ENCODE assay signal across 8 mouse cellular contexts in genomic region chrX:48033766-48034143, GRCm38 (mm10). TPM values are rescaled to one million over a fixed set of nuclear protein-coding genes. Genes with fewer than 3 reads are reported as not detected.
DNase-seq lines count a peak whose midpoint lies in the region; ATAC-seq and TF ChIP-seq lines count a peak whose summit lies in the region.

No protein-coding gene starts in this region.

- peak overlapping the region; percentile 63 for H3K9ac ChIP-seq in midbrain, embryonic 11.5 days (ENCODE audit: low read length)

- H3K36me3 ChIP-seq in hindbrain, embryonic 10.5 days, result no peaks in the 10 kb centered on the region
- H3K36me3 ChIP-seq in midbrain, embryonic 11.5 days (ENCODE audit: control insufficient read depth, insufficient read depth, low read length), result no peaks in the 10 kb centered on the region

- H3K4me3 ChIP-seq in gastrocnemius, adult 2 months, result peak overlapping the region; percentile 73
- H3K4me3 ChIP-seq in hindbrain, embryonic 10.5 days, result peak overlapping the region; percentile 58
- H3K4me3 ChIP-seq in midbrain, embryonic 11.5 days (ENCODE audit: low read depth, low read length), result peak overlapping the region; percentile 41

- peaks cover 6% of the 10 kb centered on the region; the same call in 1 of the 2 replicates for H3K4me1 ChIP-seq in hindbrain, embryonic 10.5 days (replicated peaks)
- H3K4me1 ChIP-seq in midbrain, embryonic 11.5 days (ENCODE audit: control insufficient read depth, insufficient read depth, low read length), result no peaks in the 10 kb centered on the region

- no peak for DNase-seq in gastrocnemius, adult 2 months
- no peak for DNase-seq in gastrocnemius, postnatal 14 days
- peak; percentile 38 for DNase-seq in NIH3T3 (ENCODE audit: low read depth)
- no peak for DNase-seq in hindbrain, embryonic 10.5 days (ENCODE audit: low spot score)
- peak; percentile 86 for DNase-seq in midbrain, embryonic 11.5 days (ENCODE audit: low spot score, missing footprints)
- DNase-seq in right cerebral cortex, postnatal 14 days, result no peak
- no peak for DNase-seq in right cerebral cortex, postnatal 25 days

- no peak overlapping the region for H3K27ac ChIP-seq in gastrocnemius, adult 2 months
- H3K27ac ChIP-seq in hindbrain, embryonic 10.5 days, result no peak overlapping the region; the same call in 1 of the 2 replicates
- H3K27ac ChIP-seq in midbrain, embryonic 11.5 days (ENCODE audit: low read depth, low read length), result no peak overlapping the region

- H3K27me3 ChIP-seq in hindbrain, embryonic 10.5 days (ENCODE audit: insufficient read depth, poor library complexity, severe bottlenecking), result peaks cover 75% of the 10 kb centered on the region
- peaks cover 14% of the 10 kb centered on the region for H3K27me3 ChIP-seq in midbrain, embryonic 11.5 days (ENCODE audit: control insufficient read depth, insufficient read depth, low read length)

- intact Hi-C loops in gastrocnemius, adult 2 months (cut with DNase I), result no loop called here
- intact Hi-C loops in gastrocnemius, postnatal 14 days (cut with DNase I; ENCODE audit: low total_unique reads), result no loop called here

- peak overlapping the region; percentile 61 for H3K4me2 ChIP-seq in midbrain, embryonic 11.5 days

- WGBS in hindbrain, embryonic 10.5 days, result 26% methylated on average over 11 of the region's 11 CpGs
- 23% methylated on average over 11 of the region's 11 CpGs for WGBS in midbrain, embryonic 11.5 days

- ATAC-seq in midbrain, embryonic 11.5 days (ENCODE audit: low FRiP score), result peak; percentile 29; the same call in 1 of the 2 replicates
- ATAC-seq in megakaryocyte progenitor cell, adult 5-6 weeks (replicated peaks; ENCODE audit: poor library complexity), result no peak

- no peaks in the 10 kb centered on the region for H3K9me3 ChIP-seq in hindbrain, embryonic 10.5 days
- no peaks in the 10 kb centered on the region for H3K9me3 ChIP-seq in midbrain, embryonic 11.5 days (ENCODE audit: control insufficient read depth, low read length)

- TF ChIP-seq CTCF in gastrocnemius, adult 2 months (IDR thresholded peaks at IDR 0.05), result no peak

RNA-seq across cellular contexts. Expression of gene Apln, which starts 0.9 kb away (rescaled TPM):
- total RNA-seq in gastrocnemius, adult 2 months (2021), result 1 to 10 TPM in 1 of 2 experiments, under 1 TPM in 1; 0.61 to 1.3 TPM
- 10 to 100 TPM in 1 of 2 experiments, 1 to 10 TPM in 1; 9.1 to 16.8 TPM for total RNA-seq in gastrocnemius, postnatal 14 days (2021)
- 3.7 and 3.8 TPM in 2 replicates for polyA plus RNA-seq in hindbrain, embryonic 10.5 days (2016; fragmentation: Nextera tagmentation; extraction: Ambion mirVana)
- polyA plus RNA-seq in midbrain, embryonic 11.5 days (2014; fragmentation: Nextera tagmentation; extraction: Ambion mirVana), result 2.7 and 2.9 TPM in 2 replicates
- 0.76 and 0.99 TPM in 2 replicates for total RNA-seq in megakaryocyte progenitor cell, adult 5-6 weeks (2015)
- 0.75 and 1.7 TPM in 2 replicates for total RNA-seq in megakaryocyte progenitor cell, adult 5-6 weeks (2017)

Comparison
In these comparisons a context has a peak if more than half of its experiments do, and no peak if none do; other contexts are left out.
1. DNase-seq: peak in NIH3T3 (single experiment) and midbrain, embryonic 11.5 days (single experiment); none in gastrocnemius, adult 2 months (single experiment), gastrocnemius, postnatal 14 days (single experiment), hindbrain, embryonic 10.5 days (single experiment), right cerebral cortex, postnatal 14 days (single experiment) and right cerebral cortex, postnatal 25 days (single experiment).
2. Peak in every context shown above with its lines, with median percentiles within 50 percentile points of each other: H3K4me3 ChIP-seq.